Mouse (Mus musculus) heart, embryonic 10.5 days (tissue): ENCODE data around the gene Ube2c. TPM values are rescaled to one million over a fixed set of nuclear protein-coding genes. Genes with fewer than 3 reads are reported as not detected.

Source experiments
- DNase-seq: peaks from one replicate; pipeline ENCODE4 v3.0.0-alpha.2; 2017; ENCODE audit warnings: low spot score
- H3K27ac ChIP-seq: fragments of 300-500 bp; sonication (generic); 2 replicates; pipeline ENCODE4 v1.5.1; 2016; ENCODE audit warnings: mild to moderate bottlenecking
- H3K27me3 ChIP-seq: fragments of 300-500 bp; sonication (generic); 2 replicates; pipeline ENCODE4 v1.6.1; 2016; ENCODE audit warnings: mild to moderate bottlenecking; ENCODE audit not compliant: poor library complexity, insufficient read depth, severe bottlenecking
- H3K36me3 ChIP-seq: fragments of 300-500 bp; sonication (generic); 2 replicates; pipeline ENCODE4 v1.6.1; 2016; ENCODE audit warnings: mild to moderate bottlenecking, moderate library complexity
- H3K4me1 ChIP-seq: fragments of 300-500 bp; sonication (generic); 2 replicates; pipeline ENCODE4 v1.6.1; 2016; ENCODE audit warnings: mild to moderate bottlenecking
- H3K4me3 ChIP-seq: fragments of 300-500 bp; sonication (generic); 2 replicates; pipeline ENCODE4 v1.5.1; 2016; ENCODE audit warnings: mild to moderate bottlenecking, moderate library complexity
- H3K9me3 ChIP-seq: fragments of 300-500 bp; sonication (generic); 2 replicates; pipeline ENCODE4 v1.6.1; 2016; ENCODE audit warnings: mild to moderate bottlenecking, moderate library complexity
- WGBS: fragments of 180-500 bp; shearing (Covaris S2); methylation state at CpG from one replicate; pipeline ENCODE4 v1.1.7; 2016; 5-methylcytosine and 5-hydroxymethylcytosine counted together
- polyA plus RNA-seq: library from polyadenylated mRNA; unstranded; fragments of >200 nt; fragmentation: Nextera tagmentation; extraction: Ambion mirVana; gene quantifications from 2 replicates; pipeline ENCODE4 v1.2.1, GENCODE M21; 2016

Gene Ube2c
- polyA plus RNA-seq, 1 experiment from 2014 or later, result 550 TPM

GRCm38 (mm10) chr2:164784869-164785420 is 15.2 kb downstream of the Ube2c start:
- Histone ChIP-seq H3K27ac (peak overlapping the region; percentile 94), H3K4me1 (peaks cover 31% of the 10 kb centered on the region), H3K9me3 (no peaks in the 10 kb centered on the region), H3K4me3 (peak overlapping the region; percentile 82), H3K27me3 (no peaks in the 10 kb centered on the region), H3K36me3 (peaks cover 12% of the 10 kb centered on the region; the same call in 1 of the 2 replicates)
- WGBS, result 15% methylated on average over 7 of the region's 7 CpGs
- DNase-seq, result peak; percentile 67

- under 1% methylated on average over 89 of the region's 89 CpGs for WGBS
- peak; percentile 95 for DNase-seq
- peaks cover 31% of the 10 kb centered on the region for H3K4me1 ChIP-seq
- H3K27ac ChIP-seq, result peak within 1 kb of the TSS; percentile 94
- no peaks in the 10 kb centered on the region for H3K27me3 ChIP-seq
- peaks cover 19% of the 10 kb centered on the region for H3K36me3 ChIP-seq
- H3K4me3 ChIP-seq, result peak within 1 kb of the TSS; percentile 82
- no peaks in the 10 kb centered on the region for H3K9me3 ChIP-seq
Observed at GRCm38 (mm10) chr2:164785481-164786387, 16.0 kb downstream of the Ube2c start, which contains the start of gene Snx21. Gene Snx21, plus strand, starts transcription at chr2:164785823.

GRCm38 (mm10) chr2:164786388-164786885 is 16.7 kb downstream of the Ube2c start:
- H3K9me3 ChIP-seq, result no peaks in the 10 kb centered on the region
- H3K36me3 ChIP-seq, result peaks cover 26% of the 10 kb centered on the region
- H3K27ac ChIP-seq, result peak overlapping the region; percentile 94
- peak overlapping the region; percentile 82 for H3K4me3 ChIP-seq
- H3K4me1 ChIP-seq, result peaks cover 31% of the 10 kb centered on the region
- no peaks in the 10 kb centered on the region for H3K27me3 ChIP-seq
- no peak for DNase-seq
- WGBS, result 5% methylated on average over 15 of the region's 15 CpGs

- H3K27ac ChIP-seq, result peak overlapping the region; percentile 94
- H3K4me1 ChIP-seq, result peaks cover 35% of the 10 kb centered on the region
- H3K27me3 ChIP-seq, result no peaks in the 10 kb centered on the region
- 82% methylated on average over 3 of the region's 3 CpGs for WGBS
- DNase-seq, result no peak
- H3K36me3 ChIP-seq, result peaks cover 32% of the 10 kb centered on the region
- H3K9me3 ChIP-seq, result no peaks in the 10 kb centered on the region
- H3K4me3 ChIP-seq, result peak overlapping the region; percentile 82
Observed at GRCm38 (mm10) chr2:164787032-164787431, 17.3 kb downstream of the Ube2c start.

GRCm38 (mm10) chr2:164787779-164788178 is 18.1 kb downstream of the Ube2c start:
- no peak for DNase-seq
- Histone ChIP-seq H3K36me3 (peaks cover 40% of the 10 kb centered on the region), H3K4me3 (no peak overlapping the region), H3K4me1 (peaks cover 39% of the 10 kb centered on the region), H3K27me3 (no peaks in the 10 kb centered on the region), H3K27ac (no peak overlapping the region), H3K9me3 (no peaks in the 10 kb centered on the region)
- WGBS, result 88% methylated on average over 10 of the region's 10 CpGs

GRCm38 (mm10) chr2:164788411-164788810 is 18.7 kb downstream of the Ube2c start:
- Histone ChIP-seq H3K4me3 (no peak overlapping the region), H3K27me3 (no peaks in the 10 kb centered on the region), H3K36me3 (peaks cover 44% of the 10 kb centered on the region), H3K27ac (no peak overlapping the region), H3K4me1 (peaks cover 46% of the 10 kb centered on the region), H3K9me3 (no peaks in the 10 kb centered on the region)
- DNase-seq, result no peak
- WGBS, result 47% methylated on average over 4 of the region's 4 CpGs

- Histone ChIP-seq H3K4me3 (no peak overlapping the region), H3K27ac (no peak overlapping the region), H3K4me1 (peaks cover 46% of the 10 kb centered on the region), H3K9me3 (no peaks in the 10 kb centered on the region), H3K36me3 (peaks cover 56% of the 10 kb centered on the region), H3K27me3 (no peaks in the 10 kb centered on the region)
- DNase-seq, result no peak
- WGBS, result 74% methylated on average over 4 of the region's 4 CpGs
Observed at GRCm38 (mm10) chr2:164790451-164790850, 20.8 kb downstream of the Ube2c start.

- H3K36me3 ChIP-seq, result peaks cover 70% of the 10 kb centered on the region
- H3K4me3 ChIP-seq, result no peak overlapping the region
- no peaks in the 10 kb centered on the region for H3K27me3 ChIP-seq
- DNase-seq, result no peak
- H3K27ac ChIP-seq, result peak overlapping the region; percentile 22; the same call in 1 of the 2 replicates
- peaks cover 36% of the 10 kb centered on the region for H3K4me1 ChIP-seq
- 95% methylated on average over 18 of the region's 18 CpGs for WGBS
- no peaks in the 10 kb centered on the region for H3K9me3 ChIP-seq
Observed at GRCm38 (mm10) chr2:164791841-164792261, 22.2 kb downstream of the Ube2c start.

GRCm38 (mm10) chr2:164792400-164793190 is 22.9 kb downstream of the Ube2c start:
- 87% methylated on average over 12 of the region's 12 CpGs for WGBS
- Histone ChIP-seq H3K27ac (peak overlapping the region; percentile 77; the same call in 1 of the 2 replicates), H3K4me1 (peaks cover 32% of the 10 kb centered on the region), H3K9me3 (no peaks in the 10 kb centered on the region), H3K36me3 (peaks cover 75% of the 10 kb centered on the region), H3K27me3 (no peaks in the 10 kb centered on the region), H3K4me3 (no peak overlapping the region)
- no peak for DNase-seq

GRCm38 (mm10) chr2:164793236-164793635 is 23.5 kb downstream of the Ube2c start:
- DNase-seq, result no peak
- peaks cover 80% of the 10 kb centered on the region for H3K36me3 ChIP-seq
- 54% methylated on average over 3 of the region's 3 CpGs for WGBS
- peak overlapping the region; percentile 77 for H3K27ac ChIP-seq
- H3K9me3 ChIP-seq, result no peaks in the 10 kb centered on the region
- no peak overlapping the region for H3K4me3 ChIP-seq
- no peaks in the 10 kb centered on the region for H3K27me3 ChIP-seq
- H3K4me1 ChIP-seq, result peaks cover 30% of the 10 kb centered on the region

GRCm38 (mm10) chr2:164793772-164794171 is 24.1 kb downstream of the Ube2c start:
- Histone ChIP-seq H3K4me3 (no peak overlapping the region), H3K36me3 (peaks cover 79% of the 10 kb centered on the region), H3K9me3 (no peaks in the 10 kb centered on the region), H3K27me3 (no peaks in the 10 kb centered on the region), H3K4me1 (peaks cover 25% of the 10 kb centered on the region), H3K27ac (peak overlapping the region; percentile 77)
- 81% methylated on average over 2 of the region's 2 CpGs for WGBS
- no peak for DNase-seq

- Histone ChIP-seq H3K4me1 (peaks cover 22% of the 10 kb centered on the region), H3K27ac (no peak overlapping the region)
- 41% methylated on average over 5 of the region's 5 CpGs for WGBS
Observed at GRCm38 (mm10) chr2:164794293-164794692, 24.6 kb downstream of the Ube2c start.

More at GRCm38 (mm10) chr2:164794293-164794692, 24.6 kb downstream of the Ube2c start:
- peaks cover 81% of the 10 kb centered on the region for H3K36me3 ChIP-seq
- H3K9me3 ChIP-seq, result no peaks in the 10 kb centered on the region
- DNase-seq, result peak; percentile 89
- H3K4me3 ChIP-seq, result no peak overlapping the region
- H3K27me3 ChIP-seq, result no peaks in the 10 kb centered on the region
